11 mouse cellular contexts compared by ENCODE assay signal in the genomic region with DNA sequence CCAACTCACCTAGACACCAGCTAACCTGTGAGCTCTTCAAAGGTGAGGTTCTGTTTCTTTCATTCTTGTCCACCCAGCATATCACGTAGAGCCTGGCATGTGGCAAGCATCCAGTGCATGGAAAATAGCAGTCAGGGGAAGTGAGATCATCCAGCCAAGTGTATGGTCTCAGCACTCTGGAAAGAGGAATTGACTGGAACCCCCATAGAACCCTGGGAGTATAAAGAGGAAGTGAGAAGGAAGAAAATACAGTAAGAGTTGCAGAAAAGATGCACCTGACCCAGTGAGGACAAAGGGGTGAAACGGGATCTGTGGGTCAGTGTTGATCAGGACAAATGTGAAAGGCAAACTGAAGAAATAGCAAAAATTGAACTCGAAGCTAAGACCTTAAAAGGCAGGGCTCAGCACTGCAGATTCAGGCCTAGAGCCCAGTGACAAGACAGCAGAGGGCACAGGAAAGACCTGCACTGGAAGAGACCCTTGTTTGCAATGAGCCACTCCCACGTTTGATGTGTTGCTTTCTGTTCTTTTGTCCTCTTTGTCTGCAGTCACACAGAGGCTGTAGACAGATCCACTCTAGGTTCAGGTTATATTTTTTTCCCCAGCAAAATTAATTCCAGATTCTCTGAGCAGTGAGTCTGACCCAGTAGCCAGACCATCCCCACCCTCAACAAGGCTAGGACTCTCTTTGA.
A peak's percentile ranks its signal among the peaks of the same experiment; 100 is the strongest.
DNase-seq lines count a peak whose midpoint lies in the region; ATAC-seq and TF ChIP-seq lines count a peak whose summit lies in the region.
"Had no signal": no experiment of that assay in that cellular context is flagged by ENCODE, and none has a peak within 500 bp of the region (broad histone marks: within the 10 kb centered on the region; RNA-seq: fewer than 3 reads in every experiment).

No protein-coding gene starts in this region.

- no peaks in the 10 kb centered on the region for H3K36me3 ChIP-seq in heart, adult 2 months (ENCODE audit: control insufficient read depth, insufficient read depth, low read length)
- H3K36me3 ChIP-seq in heart, embryonic 12.5 days: no peaks in the 10 kb centered on the region
- H3K36me3 ChIP-seq in kidney, embryonic 15.5 days: no peaks in the 10 kb centered on the region
- H3K36me3 ChIP-seq: limb, embryonic 15.5 days had no signal

- WGBS in heart, adult 2 months: 43% methylated on average over 4 of the region's 4 CpGs
- 52% methylated on average over 4 of the region's 4 CpGs for WGBS in heart, embryonic 12.5 days
- WGBS in kidney, embryonic 15.5 days: 49% methylated on average over 4 of the region's 4 CpGs

- TF ChIP-seq CTCF in heart, adult 2 months (IDR thresholded peaks at IDR 0.05): no peak

- TF ChIP-seq EP300 in heart, adult 2 months (IDR thresholded peaks at IDR 0.05; ENCODE audit: insufficient read depth, low read depth, low read length): 0 out of 2 replicates have a peak, but pooled peaks have one; percentile 16

- TF ChIP-seq POLR2A in heart, adult 2 months (IDR thresholded peaks at IDR 0.05; ENCODE audit: insufficient read depth, low read depth, low read length): no peak

- no peaks in the 10 kb centered on the region for H3K79me2 ChIP-seq in heart, adult 2 months (replicated peaks; ENCODE audit: control insufficient read depth, insufficient read depth, low read length)

- no peak overlapping the region for H3K27ac ChIP-seq in heart, adult 2 months
- no peak overlapping the region for H3K27ac ChIP-seq in heart, embryonic 12.5 days (ENCODE audit: poor library complexity, severe bottlenecking)
- no peak overlapping the region for H3K27ac ChIP-seq in kidney, embryonic 15.5 days
- H3K27ac ChIP-seq: limb, embryonic 15.5 days had no signal

- peak in 1 of 2 experiments; percentile 37 for DNase-seq in heart, adult 2 months
- DNase-seq in 3T3-L1 (ENCODE audit: low read depth, low spot score): peak; percentile 19
- DNase-seq in R1 (ENCODE audit: low read depth, low spot score): peak; percentile 42
- DNase-seq in heart, postnatal 4 days: peak; percentile 26
- no peak for DNase-seq in cerebellum, postnatal 4 days (ENCODE audit: low spot score in 2 of 2)
- no peak for DNase-seq in frontal cortex, postnatal 36 days (ENCODE audit: low spot score in 2 of 2)
- DNase-seq: cerebellum, adult 11-12 months had no signal

- no peak for ATAC-seq in heart, embryonic 12.5 days (ENCODE audit: insufficient number of reproducible peaks, low FRiP score)
- no peak for ATAC-seq in kidney, embryonic 15.5 days (replicated peaks; ENCODE audit: low FRiP score)

- H3K27me3 ChIP-seq in heart, adult 2 months (ENCODE audit: control insufficient read depth, insufficient read depth, low read length): no peaks in the 10 kb centered on the region
- no peaks in the 10 kb centered on the region for H3K27me3 ChIP-seq in heart, embryonic 12.5 days (replicated peaks)
- no peaks in the 10 kb centered on the region for H3K27me3 ChIP-seq in kidney, embryonic 15.5 days
- H3K27me3 ChIP-seq: limb, embryonic 15.5 days had no signal

- intact Hi-C loops in heart, adult 2 months (cut with DNase I): loop anchor here (2.0 to 5.0 kb wide), 2 partner anchors 86 to 235 kb away; no protein-coding TSS in a partner anchor

- H3K4me2 ChIP-seq in heart, embryonic 12.5 days: no peak overlapping the region
- H3K4me2 ChIP-seq in kidney, embryonic 15.5 days: no peak overlapping the region
- H3K4me2 ChIP-seq: limb, embryonic 15.5 days had no signal

- no peaks in the 10 kb centered on the region; the same call in 1 of the 2 replicates for H3K4me1 ChIP-seq in heart, adult 2 months (ENCODE audit: control insufficient read depth, insufficient read depth, low read length)
- H3K4me1 ChIP-seq in heart, embryonic 12.5 days (replicated peaks): no peaks in the 10 kb centered on the region
- no peaks in the 10 kb centered on the region for H3K4me1 ChIP-seq in kidney, embryonic 15.5 days

- H3K9ac ChIP-seq in heart, adult 2 months (ENCODE audit: low read depth, low read length): no peak overlapping the region
- no peak overlapping the region for H3K9ac ChIP-seq in heart, embryonic 12.5 days
- H3K9ac ChIP-seq in kidney, embryonic 15.5 days: no peak overlapping the region
- H3K9ac ChIP-seq: limb, embryonic 15.5 days had no signal

- no peaks in the 10 kb centered on the region for H3K9me3 ChIP-seq in heart, embryonic 12.5 days (replicated peaks)
- no peaks in the 10 kb centered on the region for H3K9me3 ChIP-seq in kidney, embryonic 15.5 days (replicated peaks)
- H3K9me3 ChIP-seq: limb, embryonic 15.5 days had no signal

- H3K4me3 ChIP-seq in heart, adult 2 months: no peak overlapping the region
- no peak overlapping the region for H3K4me3 ChIP-seq in heart, embryonic 12.5 days
- no peak overlapping the region for H3K4me3 ChIP-seq in kidney, embryonic 15.5 days (replicated peaks)
- H3K4me3 ChIP-seq: erythroblast, embryonic 14.5 days; limb, embryonic 15.5 days had no signal

Comparison
In these comparisons a context has a peak if more than half of its experiments do, and no peak if none do; other contexts are left out.
1. DNase-seq: peak in 3T3-L1 (single experiment), R1 (single experiment) and heart, postnatal 4 days (single experiment); none in cerebellum, postnatal 4 days (0 of 2) and frontal cortex, postnatal 36 days (0 of 2).